Mouse (Mus musculus) CD4-positive helper T cell, adult 2 months (primary cell): Measurements from ENCODE around the gene Defb38.

Experiments
- DNase-seq: peaks from one replicate; pipeline ENCODE4 v3.0.0-alpha.2; 2012; ENCODE audit warnings: low read depth, missing footprints, low spot score

The Defb38 gene

GRCm38 (mm10) chr8:19026466-19026865 lies at the start of gene Defb38:
TSS of gene Defb38 (minus strand) at chr8:19026566.
- DNase-seq = no peak

- DNase-seq = no peak
These were observed 39.6 kb upstream of the Defb38 start for GRCm38 (mm10) chr8:19066013-19066412.

GRCm38 (mm10) chr8:19064710-19065109 lies 38.3 kb upstream of the Defb38 start, which contains the start of gene Defb39:
TSS of gene Defb39 (minus strand) at chr8:19064810.
- no peak for DNase-seq

GRCm38 (mm10) chr8:19062891-19063290 lies 36.5 kb upstream of the Defb38 start:
- DNase-seq = no peak

GRCm38 (mm10) chr8:19045242-19045641 lies 18.9 kb upstream of the Defb38 start:
- DNase-seq = no peak
